Mouse (Mus musculus): ENCODE results near the gene Atl1.
A peak's percentile ranks its signal among the peaks of the same experiment; 100 is the strongest.

The Atl1 gene

GRCm38 (mm10) chr12:69864164-69864692, 28.2 kb upstream of the Atl1 start:
- DNase-seq (ENCODE audit: low read depth, low spot score), result peak; percentile 48
- H3K27me3 ChIP-seq (ENCODE audit: control insufficient read depth, insufficient read depth, low read length, poor library complexity, severe bottlenecking), result no peaks in the 10 kb centered on the region
- no peaks in the 10 kb centered on the region for H3K36me3 ChIP-seq (ENCODE audit: control insufficient read depth, insufficient read depth, low read length, poor library complexity, severe bottlenecking)

DNA sequence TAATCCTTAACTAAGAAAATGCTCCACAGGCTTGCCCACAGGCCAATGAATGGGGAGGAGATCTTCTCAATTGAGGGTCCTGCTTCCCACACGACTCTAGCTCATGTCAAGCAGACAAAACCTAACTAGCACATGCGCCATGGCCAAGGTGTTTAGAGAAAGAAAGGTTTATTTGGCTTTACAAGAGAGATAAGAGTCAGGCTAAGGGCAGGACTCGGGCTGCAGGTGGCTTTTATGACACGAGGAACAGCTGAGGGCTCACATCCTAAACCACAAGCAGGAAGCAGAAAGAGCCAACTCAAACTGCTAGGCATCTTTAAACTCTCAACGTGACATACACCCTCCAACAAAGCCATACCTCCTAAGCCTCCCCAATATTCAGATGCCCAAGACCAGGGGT, 25.1 kb upstream of the Atl1 start:
- Histone ChIP-seq H3K27me3 (ENCODE audit: control insufficient read depth, insufficient read depth, low read length, poor library complexity, severe bottlenecking) (no peaks in the 10 kb centered on the region), H3K36me3 (ENCODE audit: control insufficient read depth, insufficient read depth, low read length, poor library complexity, severe bottlenecking) (0 out of 2 replicates have a peak, but pooled peaks cover 2% of the 10 kb centered on the region)
- DNase-seq (ENCODE audit: low read depth, low spot score), result peak; percentile 48

- 0 out of 2 replicates have a peak, but pooled peaks cover 2% of the 10 kb centered on the region for H3K36me3 ChIP-seq (ENCODE audit: control insufficient read depth, insufficient read depth, low read length, poor library complexity, severe bottlenecking)
- no peaks in the 10 kb centered on the region for H3K27me3 ChIP-seq (ENCODE audit: control insufficient read depth, insufficient read depth, low read length, poor library complexity, severe bottlenecking)
- DNase-seq (ENCODE audit: low read depth, low spot score), result no peak
Observed at GRCm38 (mm10) chr12:69871632-69872031, 20.8 kb upstream of the Atl1 start.

- peaks cover 1% of the 10 kb centered on the region; the same call in 1 of the 2 replicates for H3K36me3 ChIP-seq (ENCODE audit: control insufficient read depth, insufficient read depth, low read length, poor library complexity, severe bottlenecking)
- DNase-seq (ENCODE audit: low read depth, low spot score), result no peak
- H3K27me3 ChIP-seq (ENCODE audit: control insufficient read depth, insufficient read depth, low read length, poor library complexity, severe bottlenecking), result no peaks in the 10 kb centered on the region
Observed at GRCm38 (mm10) chr12:69877842-69878363, 14.5 kb upstream of the Atl1 start.

- DNase-seq (ENCODE audit: low read depth, low spot score), result no peak
- H3K27me3 ChIP-seq (ENCODE audit: control insufficient read depth, insufficient read depth, low read length, poor library complexity, severe bottlenecking), result no peaks in the 10 kb centered on the region
- peaks cover 1% of the 10 kb centered on the region; the same call in 1 of the 2 replicates for H3K36me3 ChIP-seq (ENCODE audit: control insufficient read depth, insufficient read depth, low read length, poor library complexity, severe bottlenecking)
Observed at GRCm38 (mm10) chr12:69879172-69879665, 13.2 kb upstream of the Atl1 start.

- Histone ChIP-seq H3K36me3 (ENCODE audit: control insufficient read depth, insufficient read depth, low read length, poor library complexity, severe bottlenecking) (peaks cover 1% of the 10 kb centered on the region; the same call in 1 of the 2 replicates), H3K27me3 (ENCODE audit: control insufficient read depth, insufficient read depth, low read length, poor library complexity, severe bottlenecking) (no peaks in the 10 kb centered on the region)
- DNase-seq (ENCODE audit: low read depth, low spot score), result no peak
Observed at GRCm38 (mm10) chr12:69879739-69880138, 12.7 kb upstream of the Atl1 start.

DNA sequence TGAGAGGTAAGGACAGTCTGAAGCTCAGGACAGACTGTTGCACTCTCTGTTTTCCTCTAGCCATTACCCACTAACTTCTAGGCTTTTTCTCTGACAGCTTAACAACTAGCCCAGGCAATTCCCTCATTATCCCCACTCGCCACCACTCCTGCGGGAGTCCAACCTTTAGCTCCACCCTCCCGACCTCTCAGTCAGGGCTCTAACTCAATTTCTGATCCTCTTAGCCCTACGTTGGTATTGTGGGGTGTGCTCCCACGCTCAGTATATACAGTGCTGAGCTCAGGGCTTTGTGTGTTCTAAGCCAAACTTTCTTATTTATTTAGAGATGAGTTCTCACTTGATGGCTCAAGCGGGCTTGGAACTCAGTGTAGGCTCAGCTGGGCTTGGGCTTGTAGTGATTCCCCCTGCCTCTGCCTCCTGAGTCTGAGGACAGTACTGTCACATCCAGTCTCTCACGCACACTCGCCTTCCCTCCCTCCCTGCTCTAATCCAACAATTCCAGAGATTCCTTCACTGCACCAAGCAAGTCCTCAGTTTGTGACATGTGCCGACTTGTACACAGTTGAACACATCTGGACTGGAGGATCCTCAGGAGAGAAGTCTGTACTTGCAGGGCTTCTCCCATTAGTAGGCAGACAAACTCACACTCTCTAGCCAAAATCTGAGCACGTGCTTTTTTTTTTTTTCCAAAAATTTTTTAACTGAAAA, 11.1 kb upstream of the Atl1 start:
- peaks cover 1% of the 10 kb centered on the region; the same call in 1 of the 2 replicates for H3K36me3 ChIP-seq (ENCODE audit: control insufficient read depth, insufficient read depth, low read length, poor library complexity, severe bottlenecking)
- H3K27me3 ChIP-seq (ENCODE audit: control insufficient read depth, insufficient read depth, low read length, poor library complexity, severe bottlenecking), result no peaks in the 10 kb centered on the region
- no peak for DNase-seq (ENCODE audit: low read depth, low spot score)

DNA sequence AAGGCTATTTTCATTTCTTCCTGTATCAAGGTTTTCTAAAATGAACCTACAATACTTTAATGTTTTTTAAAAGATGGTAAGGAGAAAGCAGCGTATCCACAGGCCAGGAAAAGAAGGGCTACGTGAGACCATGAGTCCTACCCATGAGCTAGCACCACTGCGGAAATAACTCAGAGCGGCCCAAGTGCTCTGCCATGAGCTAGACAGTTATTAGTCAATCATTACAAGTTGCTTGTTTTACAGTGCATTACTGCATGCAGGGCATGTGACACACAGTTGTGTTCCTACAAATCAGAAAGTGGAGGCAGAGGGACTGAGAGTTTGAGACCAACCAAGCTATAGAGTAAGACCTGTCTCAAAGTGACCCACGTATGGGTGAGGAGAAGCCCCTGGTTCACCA, 8.4 kb upstream of the Atl1 start:
- DNase-seq (ENCODE audit: low read depth, low spot score), result no peak
- peaks cover 3% of the 10 kb centered on the region; the same call in 1 of the 2 replicates for H3K36me3 ChIP-seq (ENCODE audit: control insufficient read depth, insufficient read depth, low read length, poor library complexity, severe bottlenecking)
- H3K27me3 ChIP-seq (ENCODE audit: control insufficient read depth, insufficient read depth, low read length, poor library complexity, severe bottlenecking), result no peaks in the 10 kb centered on the region

- Histone ChIP-seq H3K36me3 (ENCODE audit: control insufficient read depth, insufficient read depth, low read length, poor library complexity, severe bottlenecking) (peaks cover 3% of the 10 kb centered on the region; the same call in 1 of the 2 replicates), H3K27me3 (ENCODE audit: control insufficient read depth, insufficient read depth, low read length, poor library complexity, severe bottlenecking) (no peaks in the 10 kb centered on the region)
- no peak for DNase-seq (ENCODE audit: low read depth, low spot score)
Observed at GRCm38 (mm10) chr12:69885170-69885923, 7.1 kb upstream of the Atl1 start.

DNA sequence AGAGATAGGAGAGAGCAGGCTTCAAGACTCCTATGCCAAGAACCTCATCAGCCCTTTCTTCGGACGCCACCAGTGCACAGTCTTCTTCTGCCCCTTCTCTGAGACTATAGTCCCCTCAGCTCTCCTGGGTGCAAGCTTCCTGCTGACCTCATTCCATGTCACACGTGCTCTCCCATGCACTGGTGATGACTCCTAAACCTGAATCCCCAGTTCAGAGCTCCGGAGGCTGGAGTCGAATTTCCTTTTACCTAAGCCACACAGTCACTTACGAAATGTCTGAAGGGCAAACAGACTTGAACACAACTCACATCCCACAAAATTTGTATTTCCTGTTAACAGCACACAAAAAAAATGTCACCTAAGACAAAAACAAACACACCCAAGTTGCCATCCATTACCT, 4.6 kb upstream of the Atl1 start:
- no peak for DNase-seq (ENCODE audit: low read depth, low spot score)
- H3K27me3 ChIP-seq (ENCODE audit: control insufficient read depth, insufficient read depth, low read length, poor library complexity, severe bottlenecking), result no peaks in the 10 kb centered on the region
- H3K36me3 ChIP-seq (ENCODE audit: control insufficient read depth, insufficient read depth, low read length, poor library complexity, severe bottlenecking), result 0 out of 2 replicates have a peak, but pooled peaks cover 1% of the 10 kb centered on the region

DNA sequence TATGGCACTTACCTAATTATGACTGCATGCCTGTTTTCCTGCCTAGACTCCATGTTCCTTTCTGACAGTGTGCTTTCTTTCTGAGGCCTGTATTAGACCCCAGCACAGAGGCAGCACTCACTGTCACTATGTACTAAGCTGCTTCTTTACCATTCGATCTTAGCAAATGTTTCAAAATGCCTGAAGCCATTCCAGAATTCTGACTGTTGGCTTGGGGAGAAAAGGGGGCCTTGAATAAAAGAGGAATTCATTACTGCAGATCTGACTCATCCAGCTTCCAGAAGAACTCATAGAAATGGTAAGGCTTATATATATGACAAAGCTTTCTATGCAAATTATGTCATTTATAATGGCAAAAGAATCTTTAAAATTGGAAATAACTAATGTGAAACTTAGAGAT, 4.1 kb upstream of the Atl1 start:
- Histone ChIP-seq H3K36me3 (ENCODE audit: control insufficient read depth, insufficient read depth, low read length, poor library complexity, severe bottlenecking) (0 out of 2 replicates have a peak, but pooled peaks cover 1% of the 10 kb centered on the region), H3K27me3 (ENCODE audit: control insufficient read depth, insufficient read depth, low read length, poor library complexity, severe bottlenecking) (no peaks in the 10 kb centered on the region)
- no peak for DNase-seq (ENCODE audit: low read depth, low spot score)

- H3K27me3 ChIP-seq (ENCODE audit: control insufficient read depth, insufficient read depth, low read length, poor library complexity, severe bottlenecking), result no peaks in the 10 kb centered on the region
- H3K36me3 ChIP-seq (ENCODE audit: control insufficient read depth, insufficient read depth, low read length, poor library complexity, severe bottlenecking), result 0 out of 2 replicates have a peak, but pooled peaks cover 1% of the 10 kb centered on the region
- peak; percentile 19 for DNase-seq (ENCODE audit: low read depth, low spot score)
Observed at GRCm38 (mm10) chr12:69890051-69890450, 2.4 kb upstream of the Atl1 start.

- H3K27me3 ChIP-seq (ENCODE audit: control insufficient read depth, insufficient read depth, low read length, poor library complexity, severe bottlenecking), result no peaks in the 10 kb centered on the region
- H3K36me3 ChIP-seq (ENCODE audit: control insufficient read depth, insufficient read depth, low read length, poor library complexity, severe bottlenecking), result 0 out of 2 replicates have a peak, but pooled peaks cover 1% of the 10 kb centered on the region
- DNase-seq (ENCODE audit: low read depth, low spot score), result no peak
Observed at GRCm38 (mm10) chr12:69890476-69890875, 1.9 kb upstream of the Atl1 start.

GRCm38 (mm10) chr12:69891721-69892120, 693 bp upstream of the Atl1 start:
- Histone ChIP-seq H3K36me3 (ENCODE audit: control insufficient read depth, insufficient read depth, low read length, poor library complexity, severe bottlenecking) (no peaks in the 10 kb centered on the region), H3K27me3 (ENCODE audit: control insufficient read depth, insufficient read depth, low read length, poor library complexity, severe bottlenecking) (no peaks in the 10 kb centered on the region)
- DNase-seq (ENCODE audit: low read depth, low spot score), result no peak
